Mouse (Mus musculus) embryonic facial prominence, embryonic 15.5 days (tissue): ENCODE results near the gene Rpgrip1l. TPM values are rescaled to one million over a fixed set of nuclear protein-coding genes. Genes with fewer than 3 reads are reported as not detected.
A peak's percentile ranks its signal among the peaks of the same experiment; 100 is the strongest.

ENCODE experiments used
- ATAC-seq: fragments of 200-750 bp; cut with Nextera tagmentation; 2 replicates; pipeline ENCODE4 v1.8.0; 2017; ENCODE audit warnings: low read depth, moderate TSS enrichment; ENCODE audit not compliant: insufficient number of reproducible peaks, low FRiP score, low TSS enrichment
- H3K27ac ChIP-seq: fragments of 300-500 bp; sonication (generic); replicated peaks from 2 replicates; pipeline ENCODE4 v1.5.1; 2015; ENCODE audit warnings: mild to moderate bottlenecking, inconsistent platforms
- H3K27me3 ChIP-seq: fragments of 300-500 bp; sonication (generic); 2 replicates; pipeline ENCODE4 v1.6.1; 2015; ENCODE audit warnings: inconsistent platforms
- H3K36me3 ChIP-seq: fragments of 300-500 bp; sonication (generic); 2 replicates; pipeline ENCODE4 v1.6.1; 2015; ENCODE audit warnings: mild to moderate bottlenecking, inconsistent platforms
- H3K4me1 ChIP-seq: fragments of 300-500 bp; sonication (generic); 2 replicates; pipeline ENCODE4 v1.6.1; 2015; ENCODE audit warnings: inconsistent platforms
- H3K4me2 ChIP-seq: fragments of 300-500 bp; sonication (generic); replicated peaks from 2 replicates; pipeline ENCODE4 v1.6.1; 2015; ENCODE audit warnings: mild to moderate bottlenecking, inconsistent platforms
- H3K4me3 ChIP-seq: fragments of 300-500 bp; sonication (generic); replicated peaks from 2 replicates; pipeline ENCODE4 v1.5.1; 2015; ENCODE audit warnings: mild to moderate bottlenecking, inconsistent platforms
- H3K9ac ChIP-seq: fragments of 300-500 bp; sonication (generic); 2 replicates; pipeline ENCODE4 v1.6.1; 2015; ENCODE audit warnings: inconsistent platforms
- H3K9me3 ChIP-seq: fragments of 300-500 bp; sonication (generic); replicated peaks from 2 replicates; pipeline ENCODE4 v1.6.1; 2016; ENCODE audit warnings: inconsistent platforms
- WGBS: fragments of 180-500 bp; shearing (Covaris S2); methylation state at CpG from one replicate; pipeline ENCODE4 v1.1.7; 2015; 5-methylcytosine and 5-hydroxymethylcytosine counted together
- polyA plus RNA-seq: library from polyadenylated mRNA; unstranded; fragments of >200 nt; fragmentation: Nextera tagmentation; extraction: Ambion mirVana; gene quantifications from 2 replicates; pipeline ENCODE4 v1.2.1, GENCODE M21; 2015

Gene Rpgrip1l
- polyA plus RNA-seq, 1 experiment from 2014 or later = 14.8 TPM

DNA sequence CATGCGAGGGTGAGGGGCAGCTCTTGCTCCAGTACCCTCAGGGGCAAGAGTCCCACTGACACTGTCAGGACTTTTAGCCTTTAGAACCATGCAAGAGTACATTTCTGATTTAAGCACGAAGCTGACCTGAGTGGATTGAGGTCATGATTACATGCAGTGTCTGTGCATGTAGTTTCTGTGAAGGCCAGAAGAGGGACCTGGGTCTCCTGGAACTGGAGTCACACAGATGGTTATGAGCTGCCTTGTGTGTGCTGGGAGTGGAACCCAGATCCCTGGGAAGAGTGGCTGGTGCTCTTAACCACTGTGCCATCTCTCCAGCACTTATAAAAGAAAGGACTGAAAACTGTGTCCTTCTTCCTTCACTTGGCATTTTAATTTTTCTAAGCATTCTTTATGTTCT, 111.9 kb downstream of the Rpgrip1l start:
- Histone ChIP-seq H3K27me3 (no peaks in the 10 kb centered on the region), H3K4me3 (no peak overlapping the region), H3K9me3 (no peaks in the 10 kb centered on the region), H3K36me3 (no peaks in the 10 kb centered on the region), H3K27ac (no peak overlapping the region), H3K4me1 (peaks cover 17% of the 10 kb centered on the region; the same call in 1 of the 2 replicates), H3K9ac (no peak overlapping the region), H3K4me2 (no peak overlapping the region)
- ATAC-seq = no peak
- WGBS = 65% methylated on average over 2 of the region's 2 CpGs

DNA sequence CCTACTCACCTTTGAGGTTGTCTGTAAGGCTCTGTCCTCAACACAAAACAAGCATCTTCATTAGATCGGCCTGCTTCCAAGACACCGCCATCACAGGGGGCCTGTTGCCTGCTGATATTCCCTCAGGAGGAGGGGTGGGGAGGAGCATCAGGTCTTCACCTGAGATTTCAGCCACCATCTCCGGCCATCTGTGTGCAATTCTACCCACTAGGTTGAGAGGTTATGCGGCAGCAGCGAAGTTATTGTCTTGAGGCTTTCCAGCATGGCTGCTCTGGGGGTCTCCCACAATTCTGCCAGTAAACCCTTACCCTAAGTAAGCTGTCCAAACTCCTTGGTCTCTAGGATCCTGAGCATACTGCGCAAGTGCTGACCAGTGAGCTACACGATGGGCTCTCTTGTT, 113.2 kb downstream of the Rpgrip1l start, which contains the start of gene Aktip:
Gene Aktip, minus strand, starts transcription at position 101 of the 400 bp plus-strand sequence.
- H3K9me3 ChIP-seq = no peaks in the 10 kb centered on the region
- H3K4me1 ChIP-seq = peaks cover 17% of the 10 kb centered on the region; the same call in 1 of the 2 replicates
- H3K36me3 ChIP-seq = no peaks in the 10 kb centered on the region
- no peak within 1 kb of the TSS for H3K4me3 ChIP-seq
- no peak for ATAC-seq
- no peak within 1 kb of the TSS for H3K9ac ChIP-seq
- no peak within 1 kb of the TSS for H3K27ac ChIP-seq
- no peaks in the 10 kb centered on the region for H3K27me3 ChIP-seq
- WGBS = 87% methylated on average over 7 of the region's 7 CpGs
- no peak within 1 kb of the TSS for H3K4me2 ChIP-seq

DNA sequence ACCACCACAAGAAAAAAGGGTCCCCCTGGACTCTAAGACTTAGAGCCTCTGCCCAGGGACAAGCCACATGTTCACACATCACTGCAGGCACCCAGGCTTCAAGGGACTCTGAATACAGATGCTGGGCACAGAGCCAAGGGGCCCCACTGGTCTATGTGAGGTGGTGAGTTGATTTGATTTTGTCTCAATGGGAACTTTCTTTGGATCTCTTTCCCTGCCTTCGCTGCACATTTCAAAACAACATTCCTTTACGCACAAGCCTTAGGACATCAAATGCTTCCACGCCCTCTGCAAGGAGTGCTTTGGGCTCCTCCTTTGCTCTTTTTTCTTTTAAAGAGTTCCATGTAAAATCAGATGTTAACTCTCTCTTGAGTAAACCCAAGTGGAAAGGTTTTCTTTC, 115.0 kb downstream of the Rpgrip1l start:
- H3K4me2 ChIP-seq = no peak overlapping the region
- peak overlapping the region; percentile 48; the same call in 1 of the 2 replicates for H3K27ac ChIP-seq
- ATAC-seq = no peak; the same call in 1 of the 2 replicates
- no peak overlapping the region for H3K9ac ChIP-seq
- peaks cover 20% of the 10 kb centered on the region; the same call in 1 of the 2 replicates for H3K4me1 ChIP-seq
- WGBS = 22% methylated on average over 3 of the region's 3 CpGs
- H3K36me3 ChIP-seq = no peaks in the 10 kb centered on the region
- no peaks in the 10 kb centered on the region for H3K27me3 ChIP-seq
- no peaks in the 10 kb centered on the region for H3K9me3 ChIP-seq
- no peak overlapping the region for H3K4me3 ChIP-seq

DNA sequence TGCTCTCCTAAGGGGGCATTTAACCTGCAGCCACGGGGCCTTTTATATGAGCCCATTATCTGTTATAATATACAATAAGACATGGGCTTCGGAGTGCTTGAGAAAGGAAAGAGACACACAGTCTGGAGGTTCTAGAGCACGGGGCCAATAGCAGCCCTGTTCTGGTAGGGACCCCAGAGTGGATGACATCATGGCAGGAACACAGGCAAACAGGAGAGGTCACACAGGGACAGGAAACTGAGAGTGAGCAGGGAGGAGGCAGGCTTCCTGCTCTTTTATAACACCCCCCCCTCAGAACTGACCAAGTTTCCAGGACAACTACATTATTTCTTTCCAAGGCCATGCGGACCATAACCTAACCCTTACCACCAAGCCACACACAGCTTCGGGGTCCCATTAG, 115.8 kb downstream of the Rpgrip1l start:
- Histone ChIP-seq H3K9me3 (no peaks in the 10 kb centered on the region), H3K4me2 (no peak overlapping the region), H3K4me3 (no peak overlapping the region), H3K27ac (no peak overlapping the region), H3K9ac (no peak overlapping the region), H3K36me3 (no peaks in the 10 kb centered on the region), H3K4me1 (peaks cover 28% of the 10 kb centered on the region), H3K27me3 (no peaks in the 10 kb centered on the region)
- ATAC-seq = no peak
- WGBS = 85% methylated on average over 5 of the region's 5 CpGs

DNA sequence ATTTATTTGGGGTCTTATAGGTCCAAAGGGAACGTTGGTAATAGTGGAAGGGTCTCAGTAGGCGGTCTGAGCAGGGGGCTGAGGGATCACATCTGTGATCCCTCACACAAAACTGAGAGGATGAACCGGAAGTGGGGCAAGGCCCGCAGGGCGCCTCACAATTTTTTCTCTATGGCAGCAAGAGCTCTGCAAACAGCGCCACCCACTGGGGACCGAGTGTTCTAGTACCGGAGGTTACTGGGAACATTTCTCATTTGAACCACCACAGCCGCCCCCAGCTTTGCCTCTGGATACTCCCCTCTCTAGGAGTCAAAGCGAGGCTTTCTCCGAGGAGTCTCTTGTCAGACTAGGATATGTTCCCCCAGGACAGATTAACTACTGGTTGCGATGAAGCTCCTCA, 116.4 kb downstream of the Rpgrip1l start:
- no peak overlapping the region for H3K9ac ChIP-seq
- no peaks in the 10 kb centered on the region for H3K9me3 ChIP-seq
- no peak overlapping the region for H3K4me2 ChIP-seq
- no peak for ATAC-seq
- 79% methylated on average over 12 of the region's 12 CpGs for WGBS
- H3K27me3 ChIP-seq = no peaks in the 10 kb centered on the region
- H3K36me3 ChIP-seq = no peaks in the 10 kb centered on the region
- H3K27ac ChIP-seq = no peak overlapping the region
- H3K4me3 ChIP-seq = no peak overlapping the region
- H3K4me1 ChIP-seq = peaks cover 29% of the 10 kb centered on the region

DNA sequence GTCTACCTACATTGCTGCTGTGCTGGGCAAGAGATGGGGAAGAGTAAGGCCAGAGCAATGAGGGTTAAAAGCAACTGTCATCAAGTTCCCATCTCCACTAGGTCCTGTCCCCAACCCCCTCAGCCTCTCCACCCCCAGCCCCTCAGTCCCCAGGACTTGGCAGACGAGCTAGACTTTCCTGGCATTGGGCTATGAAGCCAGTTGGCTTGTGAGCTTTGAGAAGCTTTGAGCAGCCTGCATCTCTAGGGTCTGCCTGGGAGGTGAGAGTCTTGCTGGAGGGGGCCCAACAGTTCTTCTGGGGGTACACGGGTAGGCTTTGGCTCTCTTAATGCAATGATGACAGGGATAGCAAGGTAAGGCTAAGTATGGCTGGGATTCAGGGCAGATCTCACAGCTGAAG, 119.0 kb downstream of the Rpgrip1l start:
- Histone ChIP-seq H3K27ac (no peak overlapping the region), H3K9me3 (no peaks in the 10 kb centered on the region), H3K27me3 (peaks cover 7% of the 10 kb centered on the region), H3K9ac (no peak overlapping the region), H3K4me3 (no peak overlapping the region), H3K4me1 (peaks cover 43% of the 10 kb centered on the region), H3K4me2 (no peak overlapping the region), H3K36me3 (no peaks in the 10 kb centered on the region)
- ATAC-seq = no peak
- WGBS = 73% methylated on average over 2 of the region's 2 CpGs

DNA sequence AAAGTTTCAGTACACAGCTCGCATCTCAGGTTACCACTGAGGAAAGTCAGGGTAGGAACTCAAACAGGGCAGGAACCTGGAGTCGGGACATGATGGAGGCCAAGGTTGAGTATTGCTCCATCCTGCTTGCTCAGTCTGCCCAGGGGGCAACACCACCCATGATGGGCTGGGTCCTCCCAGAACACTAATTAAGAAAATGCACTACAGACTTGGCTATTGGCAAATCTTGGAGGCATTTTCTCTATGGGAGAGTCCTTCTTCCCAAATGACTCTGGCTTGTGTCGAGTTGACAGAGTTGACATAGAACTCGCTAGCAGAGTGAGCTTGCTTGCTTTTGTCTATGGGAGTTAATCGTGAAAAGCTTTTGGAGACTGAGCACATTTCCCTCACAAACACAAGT, 120.1 kb downstream of the Rpgrip1l start:
- WGBS = 73% methylated on average over 5 of the region's 5 CpGs
- no peaks in the 10 kb centered on the region for H3K36me3 ChIP-seq
- H3K27me3 ChIP-seq = peaks cover 16% of the 10 kb centered on the region
- H3K4me2 ChIP-seq = no peak overlapping the region
- peaks cover 36% of the 10 kb centered on the region for H3K4me1 ChIP-seq
- no peak overlapping the region for H3K27ac ChIP-seq
- no peak overlapping the region for H3K4me3 ChIP-seq
- no peak for ATAC-seq
- H3K9me3 ChIP-seq = no peaks in the 10 kb centered on the region
- no peak overlapping the region for H3K9ac ChIP-seq

DNA sequence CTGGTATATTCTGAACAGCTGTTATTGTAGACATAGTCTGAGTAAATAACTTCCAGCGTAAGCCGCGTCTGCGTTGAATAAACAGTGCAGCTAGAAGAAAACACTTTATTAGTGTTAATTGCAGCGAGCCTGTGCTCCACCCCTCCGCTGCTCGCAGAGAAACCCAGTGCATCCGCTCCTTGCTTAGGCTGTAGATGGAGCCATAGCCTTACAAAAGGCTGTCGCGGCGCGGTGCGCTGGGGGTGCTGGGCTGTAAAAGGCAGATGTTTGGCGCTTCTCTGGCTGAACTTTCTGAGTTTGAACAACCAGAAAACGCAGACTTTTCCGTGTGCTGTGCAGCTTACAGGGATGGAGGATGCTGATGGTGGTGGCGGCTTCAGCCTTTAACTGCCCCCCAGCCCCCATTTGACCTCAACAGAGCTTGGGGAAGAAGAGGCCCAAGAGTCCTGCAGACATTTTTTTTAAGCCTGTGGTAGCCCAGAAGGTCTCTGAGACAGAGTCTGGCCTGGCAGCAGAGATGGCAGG, 122.2 kb downstream of the Rpgrip1l start:
- 1% methylated on average over 17 of the region's 17 CpGs for WGBS
- H3K4me1 ChIP-seq = peaks cover 29% of the 10 kb centered on the region
- no peak overlapping the region for H3K9ac ChIP-seq
- H3K4me2 ChIP-seq = peak overlapping the region; percentile 36; the same call in 1 of the 2 replicates
- no peaks in the 10 kb centered on the region for H3K9me3 ChIP-seq
- H3K27ac ChIP-seq = no peak overlapping the region
- peak; percentile 87 for ATAC-seq
- no peak overlapping the region; the same call in 1 of the 2 replicates for H3K4me3 ChIP-seq
- no peaks in the 10 kb centered on the region for H3K36me3 ChIP-seq
- H3K27me3 ChIP-seq = peaks cover 16% of the 10 kb centered on the region

DNA sequence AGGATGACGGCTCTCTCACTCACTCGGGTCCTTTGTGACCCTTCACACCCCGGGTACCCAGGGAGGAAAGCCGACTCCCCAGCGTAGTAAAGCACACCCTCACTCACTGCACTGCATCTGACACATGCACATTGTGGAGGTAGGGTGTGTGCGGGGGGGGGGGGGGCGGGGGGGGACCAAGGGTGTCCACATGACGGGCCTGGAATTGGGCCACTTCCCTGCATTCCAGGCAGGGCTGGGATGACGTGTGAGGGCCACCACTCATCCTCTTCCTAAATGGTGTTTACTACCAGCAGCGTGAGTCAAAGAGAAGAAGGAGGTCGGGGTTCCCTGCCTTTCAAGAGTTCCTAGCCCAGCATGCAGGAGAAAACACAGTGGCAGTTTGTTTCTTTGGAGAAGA, 124.9 kb downstream of the Rpgrip1l start:
- Histone ChIP-seq H3K27me3 (peaks cover 16% of the 10 kb centered on the region), H3K36me3 (no peaks in the 10 kb centered on the region), H3K4me1 (peaks cover 25% of the 10 kb centered on the region), H3K4me3 (no peak overlapping the region), H3K4me2 (no peak overlapping the region), H3K9me3 (no peaks in the 10 kb centered on the region), H3K9ac (no peak overlapping the region), H3K27ac (no peak overlapping the region)
- no peak for ATAC-seq
- 75% methylated on average over 9 of the region's 11 CpGs for WGBS

DNA sequence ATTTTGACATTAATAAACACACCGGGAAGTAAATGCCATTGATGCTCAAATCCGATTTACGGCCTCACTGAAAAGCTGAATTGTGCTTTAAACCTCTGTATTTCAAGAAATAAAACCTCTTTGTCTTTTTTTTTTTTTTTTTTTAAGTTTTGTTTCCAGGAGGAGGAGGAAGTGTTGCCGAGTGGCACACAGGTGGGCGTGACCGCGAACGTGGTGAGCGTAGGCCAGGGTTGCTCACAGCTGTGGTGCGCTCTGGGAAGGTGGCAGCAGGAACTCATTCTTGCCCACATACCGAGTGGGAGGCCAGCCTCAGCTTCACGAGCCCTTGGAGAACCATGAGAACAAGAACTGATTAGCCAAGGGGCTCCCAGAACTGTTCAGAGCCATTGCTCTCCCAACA, 126.7 kb downstream of the Rpgrip1l start:
- Histone ChIP-seq H3K9ac (no peak overlapping the region), H3K4me2 (no peak overlapping the region), H3K9me3 (no peaks in the 10 kb centered on the region), H3K4me3 (no peak overlapping the region), H3K4me1 (peaks cover 16% of the 10 kb centered on the region), H3K27me3 (peaks cover 16% of the 10 kb centered on the region), H3K27ac (no peak overlapping the region), H3K36me3 (no peaks in the 10 kb centered on the region)
- ATAC-seq = no peak
- WGBS = 66% methylated on average over 12 of the region's 12 CpGs

DNA sequence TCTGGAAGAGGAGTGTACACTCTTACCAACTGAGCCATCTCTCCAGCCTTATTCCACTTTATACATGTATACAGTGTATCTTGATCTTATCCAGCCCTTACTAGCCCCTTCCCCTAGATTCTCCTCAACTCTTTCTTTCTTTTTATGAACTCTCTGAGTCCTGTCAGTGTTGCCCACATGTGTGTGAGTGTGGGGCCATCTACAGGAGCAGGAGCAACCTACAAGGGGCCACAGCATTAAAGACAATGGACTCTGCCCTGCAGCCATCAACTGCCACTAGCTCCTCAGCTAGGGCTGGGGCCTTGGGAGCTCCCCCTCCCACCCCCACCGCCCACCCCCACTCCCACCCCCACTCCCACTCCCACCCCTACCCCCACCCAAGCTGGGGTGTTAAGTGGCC, 135.4 kb downstream of the Rpgrip1l start:
- 86% methylated on average over 1 of the region's 1 CpGs for WGBS
- Histone ChIP-seq H3K4me3 (no peak overlapping the region), H3K4me2 (no peak overlapping the region), H3K27me3 (no peaks in the 10 kb centered on the region), H3K9me3 (no peaks in the 10 kb centered on the region), H3K27ac (no peak overlapping the region), H3K4me1 (no peaks in the 10 kb centered on the region), H3K36me3 (no peaks in the 10 kb centered on the region), H3K9ac (no peak overlapping the region)
- ATAC-seq = no peak

DNA sequence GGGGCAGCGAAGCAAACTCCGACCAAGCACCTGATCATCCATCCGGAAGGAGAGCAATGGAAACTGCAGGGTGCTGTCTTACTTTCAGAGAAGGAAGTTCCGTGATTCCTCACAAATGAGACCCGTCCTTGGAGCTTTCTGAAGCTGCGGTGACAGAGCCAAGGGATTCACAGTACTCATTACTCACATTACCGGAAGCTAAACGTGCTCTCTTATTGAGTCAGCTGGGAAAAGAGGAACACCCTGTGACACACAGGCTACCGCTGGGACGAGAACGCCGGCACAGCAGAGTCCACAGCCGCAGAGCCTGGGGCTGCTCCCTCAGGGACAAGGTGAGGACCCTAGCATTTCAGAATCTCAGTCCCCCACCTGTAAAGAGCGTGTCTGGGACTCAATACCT, 136.9 kb downstream of the Rpgrip1l start:
- H3K27ac ChIP-seq = no peak overlapping the region
- no peaks in the 10 kb centered on the region for H3K36me3 ChIP-seq
- no peak overlapping the region for H3K4me3 ChIP-seq
- no peak overlapping the region for H3K9ac ChIP-seq
- no peaks in the 10 kb centered on the region for H3K4me1 ChIP-seq
- 0 out of 2 replicates have a peak overlapping the region, but pooled peaks have one; percentile 15 for H3K4me2 ChIP-seq
- 72% methylated on average over 14 of the region's 14 CpGs for WGBS
- H3K9me3 ChIP-seq = no peaks in the 10 kb centered on the region
- H3K27me3 ChIP-seq = no peaks in the 10 kb centered on the region; the same call in 1 of the 2 replicates
- ATAC-seq = no peak
